Mouse (Mus musculus): Measurements from ENCODE around the gene Rpl21. TPM values are rescaled to one million over a fixed set of nuclear protein-coding genes. Genes with fewer than 3 reads are reported as not detected.

The Rpl21 gene
- polyA plus RNA-seq (2014; fragmentation: Nextera tagmentation; extraction: Ambion mirVana), result 738 and 754 TPM in 2 replicates

- Histone ChIP-seq H3K4me2 (replicated peaks; ENCODE audit: low read depth, low read length) (peak within 1 kb of the TSS; percentile 71), H3K27me3 (ENCODE audit: control insufficient read depth, insufficient read depth, low read length) (no peaks in the 10 kb centered on the region), H3K9ac (replicated peaks; ENCODE audit: low read depth, low read length) (peak within 1 kb of the TSS; percentile 92), H3K27ac (ENCODE audit: low read length) (peak within 1 kb of the TSS; percentile 64; the same call in 1 of the 2 replicates), H3K9me3 (ENCODE audit: control insufficient read depth, low read depth, low read length) (no peaks in the 10 kb centered on the region), H3K4me1 (ENCODE audit: control insufficient read depth, insufficient read depth, low read length) (peaks cover 11% of the 10 kb centered on the region), H3K4me3 (ENCODE audit: low read depth, low read length) (peak within 1 kb of the TSS; percentile 76), H3K36me3 (ENCODE audit: control insufficient read depth, insufficient read depth, low read length) (peaks cover 37% of the 10 kb centered on the region)
- peak; percentile 97 for ATAC-seq (ENCODE audit: insufficient number of reproducible peaks, insufficient read depth, low FRiP score, low read depth)
- under 1% methylated on average over 60 of the region's 60 CpGs for WGBS
Measured at GRCm38 (mm10) chr5:146832769-146833448, at the start of gene Rpl21. TSS of gene Rpl21 (plus strand) at chr5:146832890.

GRCm38 (mm10) chr5:146783300-146783699 lies 49.4 kb upstream of the Rpl21 start:
- no peak overlapping the region for H3K9ac ChIP-seq (replicated peaks; ENCODE audit: low read depth, low read length)
- no peaks in the 10 kb centered on the region for H3K27me3 ChIP-seq (ENCODE audit: control insufficient read depth, insufficient read depth, low read length)
- no peak for ATAC-seq (ENCODE audit: insufficient number of reproducible peaks, insufficient read depth, low FRiP score, low read depth)
- H3K36me3 ChIP-seq (ENCODE audit: control insufficient read depth, insufficient read depth, low read length), result no peaks in the 10 kb centered on the region; the same call in 1 of the 2 replicates
- 86% methylated on average over 10 of the region's 10 CpGs for WGBS
- H3K27ac ChIP-seq (ENCODE audit: low read length), result no peak overlapping the region
- H3K4me2 ChIP-seq (replicated peaks; ENCODE audit: low read depth, low read length), result no peak overlapping the region
- no peak overlapping the region for H3K4me3 ChIP-seq (ENCODE audit: low read depth, low read length)
- no peaks in the 10 kb centered on the region for H3K9me3 ChIP-seq (ENCODE audit: control insufficient read depth, low read depth, low read length)
- peaks cover 15% of the 10 kb centered on the region; the same call in 1 of the 2 replicates for H3K4me1 ChIP-seq (ENCODE audit: control insufficient read depth, insufficient read depth, low read length)

- no peak overlapping the region for H3K4me2 ChIP-seq (replicated peaks; ENCODE audit: low read depth, low read length)
- H3K4me1 ChIP-seq (ENCODE audit: control insufficient read depth, insufficient read depth, low read length), result peaks cover 21% of the 10 kb centered on the region; the same call in 1 of the 2 replicates
- H3K27ac ChIP-seq (ENCODE audit: low read length), result no peak overlapping the region
- no peaks in the 10 kb centered on the region for H3K27me3 ChIP-seq (ENCODE audit: control insufficient read depth, insufficient read depth, low read length)
- H3K4me3 ChIP-seq (ENCODE audit: low read depth, low read length), result no peak overlapping the region
- H3K9me3 ChIP-seq (ENCODE audit: control insufficient read depth, low read depth, low read length), result no peaks in the 10 kb centered on the region
- 85% methylated on average over 10 of the region's 10 CpGs for WGBS
- H3K9ac ChIP-seq (replicated peaks; ENCODE audit: low read depth, low read length), result no peak overlapping the region
- no peaks in the 10 kb centered on the region; the same call in 1 of the 2 replicates for H3K36me3 ChIP-seq (ENCODE audit: control insufficient read depth, insufficient read depth, low read length)
- ATAC-seq (ENCODE audit: insufficient number of reproducible peaks, insufficient read depth, low FRiP score, low read depth), result no peak
Measured at GRCm38 (mm10) chr5:146783891-146784290, 48.8 kb upstream of the Rpl21 start.

GRCm38 (mm10) chr5:146786123-146786522 lies 46.6 kb upstream of the Rpl21 start:
- WGBS, result 76% methylated on average over 8 of the region's 8 CpGs
- no peak overlapping the region for H3K27ac ChIP-seq (ENCODE audit: low read length)
- H3K9ac ChIP-seq (replicated peaks; ENCODE audit: low read depth, low read length), result no peak overlapping the region
- no peak overlapping the region for H3K4me2 ChIP-seq (replicated peaks; ENCODE audit: low read depth, low read length)
- H3K4me3 ChIP-seq (ENCODE audit: low read depth, low read length), result no peak overlapping the region
- peaks cover 29% of the 10 kb centered on the region; the same call in 1 of the 2 replicates for H3K4me1 ChIP-seq (ENCODE audit: control insufficient read depth, insufficient read depth, low read length)
- no peaks in the 10 kb centered on the region for H3K9me3 ChIP-seq (ENCODE audit: control insufficient read depth, low read depth, low read length)
- H3K36me3 ChIP-seq (ENCODE audit: control insufficient read depth, insufficient read depth, low read length), result no peaks in the 10 kb centered on the region; the same call in 1 of the 2 replicates
- H3K27me3 ChIP-seq (ENCODE audit: control insufficient read depth, insufficient read depth, low read length), result no peaks in the 10 kb centered on the region
- ATAC-seq (ENCODE audit: insufficient number of reproducible peaks, insufficient read depth, low FRiP score, low read depth), result no peak

- Histone ChIP-seq H3K36me3 (ENCODE audit: control insufficient read depth, insufficient read depth, low read length) (no peaks in the 10 kb centered on the region), H3K9ac (replicated peaks; ENCODE audit: low read depth, low read length) (no peak overlapping the region), H3K4me3 (ENCODE audit: low read depth, low read length) (no peak overlapping the region), H3K4me1 (ENCODE audit: control insufficient read depth, insufficient read depth, low read length) (peaks cover 42% of the 10 kb centered on the region; the same call in 1 of the 2 replicates), H3K4me2 (replicated peaks; ENCODE audit: low read depth, low read length) (no peak overlapping the region), H3K27ac (ENCODE audit: low read length) (no peak overlapping the region), H3K27me3 (ENCODE audit: control insufficient read depth, insufficient read depth, low read length) (no peaks in the 10 kb centered on the region), H3K9me3 (ENCODE audit: control insufficient read depth, low read depth, low read length) (no peaks in the 10 kb centered on the region)
- 73% methylated on average over 9 of the region's 9 CpGs for WGBS
- no peak for ATAC-seq (ENCODE audit: insufficient number of reproducible peaks, insufficient read depth, low FRiP score, low read depth)
Measured at GRCm38 (mm10) chr5:146789413-146789812, 43.3 kb upstream of the Rpl21 start.

- Histone ChIP-seq H3K9me3 (ENCODE audit: control insufficient read depth, low read depth, low read length) (no peaks in the 10 kb centered on the region), H3K36me3 (ENCODE audit: control insufficient read depth, insufficient read depth, low read length) (no peaks in the 10 kb centered on the region), H3K4me1 (ENCODE audit: control insufficient read depth, insufficient read depth, low read length) (peaks cover 38% of the 10 kb centered on the region; the same call in 1 of the 2 replicates), H3K27ac (ENCODE audit: low read length) (no peak overlapping the region), H3K4me3 (ENCODE audit: low read depth, low read length) (no peak overlapping the region), H3K4me2 (replicated peaks; ENCODE audit: low read depth, low read length) (no peak overlapping the region), H3K9ac (replicated peaks; ENCODE audit: low read depth, low read length) (no peak overlapping the region), H3K27me3 (ENCODE audit: control insufficient read depth, insufficient read depth, low read length) (no peaks in the 10 kb centered on the region)
- no peak for ATAC-seq (ENCODE audit: insufficient number of reproducible peaks, insufficient read depth, low FRiP score, low read depth)
- WGBS, result 69% methylated on average over 8 of the region's 8 CpGs
Measured at GRCm38 (mm10) chr5:146790944-146791343, 41.7 kb upstream of the Rpl21 start.

GRCm38 (mm10) chr5:146792140-146792791 lies 40.4 kb upstream of the Rpl21 start:
- H3K27me3 ChIP-seq (ENCODE audit: control insufficient read depth, insufficient read depth, low read length), result no peaks in the 10 kb centered on the region
- H3K36me3 ChIP-seq (ENCODE audit: control insufficient read depth, insufficient read depth, low read length), result no peaks in the 10 kb centered on the region
- H3K4me3 ChIP-seq (ENCODE audit: low read depth, low read length), result no peak overlapping the region
- H3K27ac ChIP-seq (ENCODE audit: low read length), result no peak overlapping the region
- H3K9me3 ChIP-seq (ENCODE audit: control insufficient read depth, low read depth, low read length), result no peaks in the 10 kb centered on the region
- no peak for ATAC-seq (ENCODE audit: insufficient number of reproducible peaks, insufficient read depth, low FRiP score, low read depth)
- WGBS, result 70% methylated on average over 7 of the region's 7 CpGs
- H3K4me2 ChIP-seq (replicated peaks; ENCODE audit: low read depth, low read length), result peak overlapping the region; percentile 74; the same call in 1 of the 2 replicates
- H3K4me1 ChIP-seq (ENCODE audit: control insufficient read depth, insufficient read depth, low read length), result peaks cover 38% of the 10 kb centered on the region; the same call in 1 of the 2 replicates
- H3K9ac ChIP-seq (replicated peaks; ENCODE audit: low read depth, low read length), result no peak overlapping the region

GRCm38 (mm10) chr5:146793630-146794083 lies 39.0 kb upstream of the Rpl21 start:
- no peaks in the 10 kb centered on the region for H3K27me3 ChIP-seq (ENCODE audit: control insufficient read depth, insufficient read depth, low read length)
- peak overlapping the region; percentile 94 for H3K9ac ChIP-seq (replicated peaks; ENCODE audit: low read depth, low read length)
- H3K27ac ChIP-seq (ENCODE audit: low read length), result peak overlapping the region; percentile 90
- peaks cover 32% of the 10 kb centered on the region; the same call in 1 of the 2 replicates for H3K4me1 ChIP-seq (ENCODE audit: control insufficient read depth, insufficient read depth, low read length)
- no peaks in the 10 kb centered on the region for H3K9me3 ChIP-seq (ENCODE audit: control insufficient read depth, low read depth, low read length)
- ATAC-seq (ENCODE audit: insufficient number of reproducible peaks, insufficient read depth, low FRiP score, low read depth), result no peak
- 1% methylated on average over 18 of the region's 18 CpGs for WGBS
- H3K4me3 ChIP-seq (ENCODE audit: low read depth, low read length), result peak overlapping the region; percentile 93
- no peaks in the 10 kb centered on the region for H3K36me3 ChIP-seq (ENCODE audit: control insufficient read depth, insufficient read depth, low read length)
- H3K4me2 ChIP-seq (replicated peaks; ENCODE audit: low read depth, low read length), result peak overlapping the region; percentile 74
